Mouse (Mus musculus) myocyte (in vitro differentiated cells): ENCODE data around the gene Lrrc36.

Source experiments
- CEBPB ChIP-seq: IDR thresholded peaks from 2 replicates; pipeline ENCODE4 v1.6.1; 2011; ENCODE audit warnings: mild to moderate bottlenecking, moderate library complexity; ENCODE audit not compliant: poor library complexity, insufficient read depth, severe bottlenecking
- E2F4 ChIP-seq: IDR thresholded peaks from one replicate; pipeline ENCODE4 v1.6.1; 2011; ENCODE audit warnings: mild to moderate bottlenecking, control low read depth, moderate library complexity; ENCODE audit not compliant: insufficient read depth
- MYOG ChIP-seq, 3 experiments: IDR thresholded peaks; one replicate each; pipeline ENCODE4 v1.6.1; 2011; ENCODE audit warnings: control low read depth in 2 of 3, low read depth in 2 of 3, mild to moderate bottlenecking in 2 of 3; ENCODE audit not compliant: insufficient read length in 2 of 3, control insufficient read depth in 1 of 3, insufficient read depth in 1 of 3
- POLR2A ChIP-seq: IDR thresholded peaks from one replicate; pipeline ENCODE4 v1.6.1; 2011; ENCODE audit warnings: low read depth, mild to moderate bottlenecking, control low read depth, moderate library complexity; ENCODE audit not compliant: insufficient read length
- REST ChIP-seq: IDR thresholded peaks from one replicate; pipeline ENCODE4 v1.6.1; 2011; ENCODE audit warnings: mild to moderate bottlenecking, control low read depth, moderate library complexity; ENCODE audit not compliant: insufficient read depth, insufficient read length
- TCF12 ChIP-seq: IDR thresholded peaks from one replicate; pipeline ENCODE4 v1.6.1; 2011; ENCODE audit warnings: mild to moderate bottlenecking, control low read depth; ENCODE audit not compliant: poor library complexity, insufficient read depth, severe bottlenecking
- USF1 ChIP-seq: IDR thresholded peaks from one replicate; pipeline ENCODE4 v1.6.1; 2011; ENCODE audit warnings: low read depth, mild to moderate bottlenecking, control low read depth, moderate library complexity

DNA sequence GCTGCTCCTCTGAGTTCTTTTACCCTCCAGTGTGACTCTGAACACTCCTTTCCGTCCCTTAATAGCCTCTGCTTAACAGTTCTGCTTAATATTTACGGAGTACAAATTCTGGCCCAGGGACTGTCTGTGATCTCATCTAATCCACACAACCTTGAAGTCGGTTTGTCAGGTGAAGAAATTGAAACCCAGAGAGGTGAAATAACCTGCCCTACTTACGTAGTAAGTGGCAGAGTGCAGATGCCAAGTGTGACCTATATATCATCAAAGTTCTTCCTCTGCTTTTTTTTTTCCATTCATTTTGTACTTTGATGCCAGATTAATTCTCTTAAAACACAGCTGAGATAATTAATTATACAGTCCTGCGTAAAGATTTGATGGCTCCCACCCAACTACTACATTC is 20.8 kb downstream of the Lrrc36 start:
- TF ChIP-seq POLR2A (no peak), MYOG (IDR thresholded peaks at IDR 0.05; ENCODE audit: control insufficient read depth in 1 of 3, insufficient read depth in 1 of 3, insufficient read length in 2 of 3, low read depth in 2 of 3) (no peak), REST (no peak), TCF12 (no peak), CEBPB (no peak), E2F4 (no peak), USF1 (no peak)
